Mouse (Mus musculus): ENCODE measurements around the gene Pax5. TPM values are rescaled to one million over a fixed set of nuclear protein-coding genes. Genes with fewer than 3 reads are reported as not detected.

Pax5 gene
- polyA plus RNA-seq, 2 experiments from 2014 or later = 2.2 TPM; not detected in 1

Other genes starting within 250 kb of the Pax5 start
- gene Zcchc7, start 45.4 kb upstream of the Pax5 start, polyA plus RNA-seq (2017; shearing (Covaris generic)) = 100 to 1,000 TPM in 1 of 2 experiments, 10 to 100 TPM in 1; 96.7 to 132 TPM